Mouse (Mus musculus): Measurements from ENCODE around the gene 1110004F10Rik.

1110004F10Rik gene

DNA sequence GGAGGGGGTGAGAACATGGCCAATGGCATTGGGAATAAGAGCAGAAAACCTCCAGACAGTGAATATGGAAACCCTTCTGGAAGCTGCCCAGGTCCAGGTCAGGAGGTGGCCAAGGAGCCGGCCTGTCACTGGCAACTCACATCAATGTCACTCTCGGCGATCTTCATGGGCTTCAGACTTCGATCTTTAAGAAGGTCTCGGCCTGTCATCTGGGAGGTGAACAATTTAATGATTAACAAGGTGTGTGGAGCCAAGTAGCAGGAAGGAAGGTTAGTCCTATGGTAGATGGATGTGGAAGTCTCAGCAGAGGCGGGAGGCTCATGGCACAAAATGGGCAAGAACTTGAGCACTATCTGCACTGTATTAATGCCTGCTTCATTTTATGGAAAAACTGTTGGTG is 105.8 kb downstream of the 1110004F10Rik start:
- DNase-seq (ENCODE audit: low read depth, low spot score), result no peak

DNA sequence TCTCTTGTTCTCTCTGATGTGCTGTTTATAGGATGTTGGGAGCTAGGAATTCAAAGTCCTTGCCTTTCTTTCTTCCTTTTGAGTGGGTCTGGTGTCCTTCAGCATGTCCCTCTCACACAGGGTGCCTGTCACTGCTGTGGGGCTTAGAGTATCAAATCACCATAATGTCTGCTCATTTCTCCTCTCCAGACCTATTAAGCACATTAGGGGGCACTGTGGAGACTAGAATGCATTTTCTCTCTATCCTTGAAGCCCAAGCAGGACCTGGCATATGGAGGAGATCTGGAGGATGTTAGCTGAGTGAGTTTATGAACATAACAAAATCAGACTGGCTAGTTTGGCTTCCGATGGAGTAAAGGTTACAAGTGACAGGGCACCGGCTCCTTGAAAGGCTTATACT is 107.9 kb downstream of the 1110004F10Rik start:
- no peak for DNase-seq (ENCODE audit: low read depth, low spot score)

DNA sequence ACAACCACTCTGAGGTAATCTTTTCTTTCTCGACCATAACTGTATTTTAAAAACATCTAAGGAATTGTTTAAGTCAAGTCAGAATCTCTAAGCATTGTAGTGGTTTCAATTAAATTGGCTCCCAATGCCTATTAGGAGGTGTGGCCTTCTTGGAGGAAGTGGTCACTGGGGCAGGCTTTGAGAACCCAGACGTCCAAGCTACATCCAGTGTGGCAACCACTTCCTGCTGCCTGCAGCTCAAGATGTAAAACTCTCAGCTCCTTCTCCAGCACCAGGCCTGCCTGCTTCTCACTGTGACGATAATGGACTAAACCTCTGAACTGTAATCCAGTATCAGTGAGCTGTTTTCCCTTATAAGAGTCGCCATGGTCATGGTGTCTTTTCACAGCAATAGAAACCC is 110.4 kb downstream of the 1110004F10Rik start:
- DNase-seq (ENCODE audit: low read depth, low spot score), result no peak

DNA sequence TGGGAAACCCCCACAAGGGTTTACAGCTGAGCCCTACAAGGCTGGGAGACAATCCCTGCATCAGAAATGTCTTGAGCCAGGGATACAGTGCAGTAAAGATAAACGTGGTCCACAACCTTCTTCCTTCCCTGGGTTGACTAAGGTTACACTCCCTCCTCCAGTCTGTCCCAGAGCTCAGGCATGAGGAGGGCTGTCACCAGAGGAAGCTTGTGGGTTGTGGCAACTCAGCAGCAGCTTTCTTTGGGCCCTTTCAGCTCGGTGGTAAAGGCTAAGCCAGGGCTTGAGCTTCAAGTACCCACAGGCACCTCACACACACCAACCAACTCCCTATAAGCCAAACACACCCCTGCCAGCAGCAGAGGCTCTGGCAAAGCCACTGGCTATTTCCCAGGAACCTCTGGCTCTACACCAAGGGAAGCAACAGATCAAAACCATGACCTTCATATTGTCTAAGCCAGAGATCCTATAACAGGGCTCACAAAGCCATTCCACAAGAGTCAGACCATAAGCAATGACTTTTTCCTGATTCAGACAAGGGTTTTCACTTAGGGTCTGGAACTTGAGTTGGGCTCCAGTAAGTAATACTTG is 114.7 kb downstream of the 1110004F10Rik start:
- DNase-seq (ENCODE audit: low read depth, low spot score), result no peak

All from ES-CJ7 (cell line).